Mouse (Mus musculus): ENCODE results near the gene Eef1a2.

DNA sequence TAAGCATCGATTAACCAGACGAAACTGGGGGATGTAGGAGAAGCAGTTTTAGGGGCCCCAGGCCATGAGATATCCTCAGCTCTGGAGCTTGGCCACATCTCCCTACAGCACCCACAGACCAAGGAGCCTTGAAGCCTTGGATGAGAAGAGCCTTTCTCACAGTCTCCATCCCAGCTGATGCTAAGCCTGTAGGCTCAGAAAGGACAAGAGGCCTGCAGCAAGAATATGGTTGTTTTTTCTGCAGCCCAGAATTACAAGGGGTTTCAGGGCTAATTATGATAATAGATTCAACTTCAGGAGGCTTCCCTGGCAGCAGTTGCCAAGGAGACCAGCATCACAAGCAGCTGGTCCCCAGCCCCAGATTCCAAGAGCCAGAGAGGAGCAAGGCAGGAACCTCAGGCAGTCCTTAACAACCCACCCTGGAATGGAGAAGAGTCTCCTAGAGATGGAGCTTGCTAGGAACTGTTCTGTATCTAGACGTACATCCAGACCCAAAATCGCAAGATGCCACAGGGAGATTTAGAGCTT is 35.8 kb downstream of the Eef1a2 start:
- TF ChIP-seq POLR2A (IDR thresholded peaks at IDR 0.05; ENCODE audit: insufficient read length, low read depth), result no peak
- TF ChIP-seq USF1 (IDR thresholded peaks at IDR 0.05; ENCODE audit: low read depth), result no peak
- no peak for TF ChIP-seq POLR2AphosphoS2 (IDR thresholded peaks at IDR 0.05; ENCODE audit: insufficient read length, low read depth)
- no peak for TF ChIP-seq MAX (IDR thresholded peaks at IDR 0.05; ENCODE audit: low read depth)
- no peak for TF ChIP-seq MYOG (IDR thresholded peaks at IDR 0.05; ENCODE audit: control insufficient read depth in 1 of 3, insufficient read depth in 1 of 3, insufficient read length in 2 of 3, low read depth in 2 of 3)
- TF ChIP-seq TCF3 (IDR thresholded peaks at IDR 0.05; ENCODE audit: insufficient read length, low read depth), result no peak
- no peak for TF ChIP-seq MYOD1 (IDR thresholded peaks at IDR 0.05; ENCODE audit: control insufficient read depth in 1 of 3, insufficient read length in 2 of 3, low read depth in 2 of 3)
- TF ChIP-seq E2F4 (IDR thresholded peaks at IDR 0.05; ENCODE audit: insufficient read depth), result no peak
- TF ChIP-seq REST (IDR thresholded peaks at IDR 0.05; ENCODE audit: insufficient read depth, insufficient read length), result no peak
- no peak for TF ChIP-seq TCF12 (IDR thresholded peaks at IDR 0.05; ENCODE audit: insufficient read depth, poor library complexity, severe bottlenecking)
- no peak for TF ChIP-seq SRF (IDR thresholded peaks at IDR 0.05; ENCODE audit: control insufficient read depth, insufficient read length, low read depth)
- no peak for TF ChIP-seq CEBPB (IDR thresholded peaks at IDR 0.05; ENCODE audit: insufficient read depth, poor library complexity, severe bottlenecking)
